Mouse (Mus musculus) bone marrow, adult 2 months (tissue): ENCODE results near the gene Samsn1. TPM values are rescaled to one million over a fixed set of nuclear protein-coding genes. Genes with fewer than 3 reads are reported as not detected.

Experiments
- H3K27ac ChIP-seq: fragments of 200-500 bp; 2 replicates; pipeline ENCODE4 v1.5.1; 2012; ENCODE audit warnings: low read depth, mild to moderate bottlenecking, control low read depth, inconsistent platforms, low read length; ENCODE audit not compliant: control insufficient read depth, poor library complexity, insufficient read depth
- H3K4me1 ChIP-seq: fragments of 200-500 bp; 2 replicates; pipeline ENCODE4 v1.6.1; 2011; ENCODE audit warnings: low read length; ENCODE audit not compliant: control insufficient read depth, insufficient read depth
- H3K4me3 ChIP-seq: fragments of 200-500 bp; replicated peaks from 2 replicates; pipeline ENCODE3; 2011; ENCODE audit warnings: mild to moderate bottlenecking, low read depth, low read length, control low read depth; ENCODE audit not compliant: control insufficient read depth
- CTCF ChIP-seq: fragments of 200-500 bp; IDR thresholded peaks from 2 replicates; pipeline ENCODE4 v1.5.1; 2011; ENCODE audit warnings: low read length, control low read depth; ENCODE audit not compliant: control insufficient read depth, insufficient read depth
- POLR2A ChIP-seq: fragments of 200-500 bp; IDR thresholded peaks from 2 replicates; pipeline ENCODE4 v1.6.1; 2011; ENCODE audit warnings: low read depth, mild to moderate bottlenecking, control low read depth, low read length, borderline replicate concordance; ENCODE audit not compliant: control insufficient read depth
- WGBS: fragments of 180-500 bp; shearing (Covaris S2); methylation state at CpG from one replicate; pipeline ENCODE4 v1.1.7; 2018; 5-methylcytosine and 5-hydroxymethylcytosine counted together
- polyA plus RNA-seq: library from polyadenylated mRNA; stranded (reverse); fragments of >200 nt; gene quantifications from 2 replicates; pipeline ENCODE4 v1.2.4, GENCODE M21; 2011; ENCODE audit warnings: low replicate concordance; ENCODE audit not compliant: missing spikeins, insufficient read depth, insufficient read length

Samsn1 gene
- polyA plus RNA-seq, 1 experiment = 13.2 TPM

DNA sequence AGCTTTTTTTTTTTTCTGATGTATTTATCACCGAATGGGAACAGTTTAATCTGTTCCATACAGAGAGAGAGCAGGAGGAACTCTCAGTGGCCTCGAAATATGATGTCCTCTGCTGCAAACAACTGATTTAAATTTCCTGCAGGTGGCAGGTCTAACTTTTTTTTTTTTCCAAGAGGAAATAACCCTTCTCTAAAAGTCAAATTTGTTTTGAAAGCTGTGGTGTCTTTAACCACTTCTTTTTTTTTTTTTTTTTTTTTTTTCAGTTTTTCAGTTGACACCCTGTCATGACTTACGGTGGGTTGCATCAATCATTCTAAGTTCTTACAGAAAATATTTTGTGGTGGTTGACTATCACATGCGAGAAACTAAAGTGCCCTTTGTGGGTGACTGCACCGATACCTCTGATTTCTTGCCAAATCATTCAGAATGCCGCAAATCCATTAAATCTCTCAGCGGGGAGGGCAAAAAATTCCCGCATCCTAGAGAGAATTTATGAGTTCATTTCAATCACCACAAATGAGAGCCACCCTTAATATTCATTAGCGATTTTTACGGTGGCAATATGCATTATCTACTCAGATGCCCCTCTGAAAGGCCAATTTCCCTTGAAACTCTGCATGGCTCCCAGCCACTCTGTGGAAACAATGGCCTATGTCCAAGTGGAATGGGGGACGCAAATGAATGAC is 92.4 kb downstream of the Samsn1 start:
- H3K27ac ChIP-seq = no peak overlapping the region; the same call in 1 of the 2 replicates
- H3K4me1 ChIP-seq = peaks cover 3% of the 10 kb centered on the region
- no peak for TF ChIP-seq CTCF
- no peak for TF ChIP-seq POLR2A
- 12% methylated on average over 11 of the region's 11 CpGs for WGBS
- H3K4me3 ChIP-seq = no peak overlapping the region

DNA sequence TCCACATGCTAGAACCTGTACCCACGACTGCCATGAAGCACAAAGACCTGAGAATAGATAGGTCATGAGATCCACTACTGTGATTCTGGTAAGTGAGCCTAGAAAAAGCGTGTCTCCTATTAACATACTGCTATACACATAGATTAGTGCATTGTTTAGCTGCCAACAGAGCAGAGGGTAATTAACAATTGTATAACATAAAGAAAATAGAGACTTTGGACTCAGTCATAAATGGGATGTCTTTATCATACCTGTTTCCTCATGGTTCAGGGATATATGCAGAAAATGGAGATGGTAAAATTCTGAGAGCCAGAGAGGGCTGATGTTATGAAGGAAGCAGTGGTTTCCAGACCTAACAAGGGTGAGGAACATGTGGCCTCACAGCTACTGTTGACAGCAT is 95.6 kb downstream of the Samsn1 start:
- 69% methylated on average over 2 of the region's 2 CpGs for WGBS
- H3K4me1 ChIP-seq = peaks cover 1% of the 10 kb centered on the region
- no peak overlapping the region for H3K27ac ChIP-seq
- TF ChIP-seq CTCF (no peak), POLR2A (no peak)
- H3K4me3 ChIP-seq = no peak overlapping the region

DNA sequence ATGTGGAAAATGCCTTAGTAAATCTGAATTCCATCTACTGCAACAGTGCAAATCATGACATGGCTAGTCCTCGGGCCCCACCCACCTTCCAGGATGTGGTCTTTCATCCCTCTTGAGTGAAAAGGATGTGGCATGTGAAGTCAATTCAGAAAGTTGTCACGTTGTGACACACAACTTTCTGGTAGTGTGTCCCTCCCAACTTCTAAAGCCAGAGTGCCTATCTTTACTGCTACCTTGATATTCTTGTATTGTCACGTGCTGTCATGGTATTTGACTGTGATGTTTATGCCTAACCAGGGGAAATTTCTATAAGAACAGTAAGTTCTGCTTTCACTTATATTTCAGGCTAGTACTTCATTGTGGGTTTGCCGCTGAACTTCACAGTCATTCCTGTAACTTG is 101.2 kb downstream of the Samsn1 start:
- Histone ChIP-seq H3K4me1 (peaks cover 2% of the 10 kb centered on the region; the same call in 1 of the 2 replicates), H3K27ac (no peak overlapping the region; the same call in 1 of the 2 replicates), H3K4me3 (no peak overlapping the region)
- 11% methylated on average over 4 of the region's 4 CpGs for WGBS
- TF ChIP-seq CTCF (no peak), POLR2A (no peak)

DNA sequence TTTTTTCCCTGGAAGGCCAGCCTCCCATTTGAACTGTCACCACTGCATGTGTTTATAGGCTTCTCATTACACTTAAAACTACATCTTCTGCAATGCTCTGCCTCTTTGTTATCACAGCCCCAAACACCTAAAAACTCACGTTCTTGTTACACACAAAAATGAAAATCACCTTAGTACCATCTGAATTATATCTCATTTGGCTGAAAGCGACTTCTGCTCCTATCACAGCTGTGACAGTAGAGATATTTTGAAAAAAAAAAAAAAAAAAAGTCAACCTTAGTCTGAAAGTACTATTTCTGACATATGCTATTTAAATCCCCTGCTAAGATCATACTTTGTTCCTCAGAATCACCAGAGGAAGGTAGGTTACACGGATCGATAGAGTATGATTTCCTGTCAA is 102.8 kb downstream of the Samsn1 start:
- WGBS = 57% methylated on average over 4 of the region's 4 CpGs
- no peak for TF ChIP-seq POLR2A
- TF ChIP-seq CTCF = no peak
- Histone ChIP-seq H3K4me3 (no peak overlapping the region), H3K4me1 (peaks cover 2% of the 10 kb centered on the region; the same call in 1 of the 2 replicates), H3K27ac (no peak overlapping the region)

DNA sequence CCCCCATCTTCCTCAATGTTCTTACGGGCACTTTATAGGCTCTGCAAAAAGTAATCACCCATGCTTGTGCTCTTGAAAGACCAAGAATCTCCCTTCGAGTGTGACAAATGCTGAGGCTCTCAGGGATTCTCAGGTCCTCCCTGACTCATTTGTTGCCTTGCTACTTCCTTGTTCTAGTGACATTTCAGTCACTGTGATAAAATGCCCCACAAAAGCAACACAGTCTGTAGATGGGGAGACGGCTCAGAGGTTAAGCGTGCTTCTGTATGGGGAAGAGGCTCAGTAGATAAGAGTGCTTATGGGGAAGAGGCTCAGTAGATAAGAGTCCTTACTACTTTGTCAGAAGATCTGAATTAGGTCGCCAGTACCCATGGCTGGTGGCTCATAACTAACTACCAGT is 104.4 kb downstream of the Samsn1 start:
- H3K4me1 ChIP-seq = peaks cover 2% of the 10 kb centered on the region; the same call in 1 of the 2 replicates
- 55% methylated on average over 5 of the region's 5 CpGs for WGBS
- no peak overlapping the region for H3K27ac ChIP-seq
- H3K4me3 ChIP-seq = no peak overlapping the region
- TF ChIP-seq CTCF (no peak), POLR2A (no peak)

DNA sequence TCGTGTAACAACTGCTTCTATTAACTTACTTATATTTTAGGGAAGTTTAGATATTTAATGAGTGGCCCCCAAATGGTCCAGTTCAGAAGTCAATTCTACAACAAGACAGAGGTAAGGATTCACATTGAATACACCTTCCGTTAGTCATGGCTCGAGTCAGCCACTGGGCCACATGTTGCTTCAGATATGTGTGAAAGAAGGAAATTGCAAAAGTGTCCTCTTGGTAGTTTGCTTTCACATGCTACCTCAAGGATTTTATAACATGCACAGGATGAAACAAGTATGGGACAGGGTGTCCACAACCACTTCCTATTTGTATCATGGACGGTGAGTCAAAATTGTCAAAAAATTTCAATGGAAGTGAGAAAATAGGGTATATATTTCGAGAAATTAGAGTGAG is 110.0 kb downstream of the Samsn1 start:
- H3K27ac ChIP-seq = no peak overlapping the region
- no peak for TF ChIP-seq POLR2A
- no peak for TF ChIP-seq CTCF
- peaks cover 1% of the 10 kb centered on the region; the same call in 1 of the 2 replicates for H3K4me1 ChIP-seq
- H3K4me3 ChIP-seq = no peak overlapping the region
- WGBS = 37% methylated on average over 5 of the region's 5 CpGs

DNA sequence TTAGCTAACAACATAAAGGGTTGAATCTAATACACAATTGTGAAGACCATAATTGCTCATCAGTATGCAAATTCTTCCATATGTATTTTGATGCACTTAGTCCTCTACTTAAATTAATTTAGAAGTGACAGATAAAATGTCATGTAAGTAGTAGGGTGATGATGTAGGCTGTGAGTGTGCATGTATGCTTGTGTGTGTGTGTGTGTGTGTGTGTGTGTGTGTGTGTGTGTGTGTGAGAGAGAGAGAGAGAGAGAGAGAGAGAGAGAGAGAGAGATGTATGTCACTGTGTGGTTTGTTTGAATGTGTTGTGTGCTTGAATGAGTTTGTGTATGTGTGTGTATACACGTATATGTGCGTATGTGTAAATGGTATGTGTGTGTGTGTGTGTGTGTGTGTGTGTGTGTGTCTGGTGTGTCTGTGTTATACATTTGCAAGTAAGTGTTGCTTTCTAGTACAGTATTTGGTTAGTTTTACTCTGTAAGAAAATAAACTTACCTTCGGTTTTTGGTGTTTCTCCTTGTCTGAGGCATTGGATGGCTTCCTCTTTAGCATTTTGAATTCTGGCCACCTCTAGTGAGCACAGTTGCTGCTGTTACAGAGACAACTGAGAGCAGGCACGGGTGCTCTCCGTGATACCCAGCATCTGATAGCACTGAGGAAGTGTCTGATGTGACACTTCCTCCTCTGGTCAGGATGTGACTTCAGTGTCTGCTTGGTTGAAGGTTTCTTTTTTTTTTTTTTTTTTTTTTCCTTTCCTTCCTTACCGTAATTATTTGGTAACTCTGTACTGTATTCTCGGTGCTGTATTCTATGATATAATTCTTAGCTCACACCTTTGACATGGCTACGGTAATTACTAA is 113.2 kb downstream of the Samsn1 start:
- H3K4me1 ChIP-seq = peaks cover 1% of the 10 kb centered on the region
- 2% methylated on average over 8 of the region's 8 CpGs for WGBS
- no peak for TF ChIP-seq CTCF
- peak; percentile 59; the same call in 1 of the 2 replicates for TF ChIP-seq POLR2A
- peak overlapping the region; percentile 53; the same call in 1 of the 2 replicates for H3K27ac ChIP-seq
- H3K4me3 ChIP-seq = peak overlapping the region; percentile 28

DNA sequence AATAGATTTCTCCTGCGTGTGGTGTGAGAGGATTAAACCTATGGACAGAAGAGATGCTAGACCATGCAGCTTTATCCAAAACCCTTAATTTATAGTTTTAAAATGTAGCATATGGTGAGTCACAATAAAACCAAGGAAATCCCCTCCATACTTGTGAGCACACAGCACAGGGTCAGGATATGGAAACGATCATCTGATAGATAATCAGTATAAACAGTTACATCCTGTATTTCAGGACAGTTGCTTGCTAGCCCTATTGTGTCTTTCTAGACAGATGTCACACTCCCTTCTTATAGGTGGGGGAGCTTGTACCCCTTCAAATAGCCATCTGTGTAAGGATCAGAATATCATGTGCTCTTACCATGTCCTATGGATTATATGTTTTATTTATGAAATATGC is 115.3 kb downstream of the Samsn1 start:
- WGBS = 7% methylated on average over 2 of the region's 2 CpGs
- no peak overlapping the region for H3K27ac ChIP-seq
- TF ChIP-seq CTCF (no peak), POLR2A (no peak)
- H3K4me1 ChIP-seq = peaks cover 1% of the 10 kb centered on the region
- no peak overlapping the region for H3K4me3 ChIP-seq
